Mouse (Mus musculus) midbrain, embryonic 14.5 days (tissue): Measurements from ENCODE around the gene Pabpn1. TPM values are rescaled to one million over a fixed set of nuclear protein-coding genes. Genes with fewer than 3 reads are reported as not detected.

Experiments
- ATAC-seq: fragments of 200-750 bp; cut with Nextera tagmentation; 2 replicates; pipeline ENCODE4 v1.8.0; 2017; ENCODE audit warnings: moderate number of reproducible peaks, moderate library complexity; ENCODE audit not compliant: low FRiP score, low TSS enrichment
- DNase-seq: peaks from one replicate; pipeline ENCODE4 v3.0.0-alpha.2; 2015
- H3K27ac ChIP-seq: fragments of 300-500 bp; sonication (generic); replicated peaks from 2 replicates; pipeline ENCODE4 v1.5.1; 2014; ENCODE audit warnings: mild to moderate bottlenecking, low read depth, low read length, moderate library complexity
- H3K27me3 ChIP-seq: fragments of 300-500 bp; sonication (generic); 2 replicates; pipeline ENCODE4 v1.6.1; 2014; ENCODE audit warnings: low read length, control low read depth, mixed read lengths; ENCODE audit not compliant: control insufficient read depth, insufficient read depth
- H3K36me3 ChIP-seq: fragments of 300-500 bp; sonication (generic); 2 replicates; pipeline ENCODE4 v1.6.1; 2014; ENCODE audit warnings: low read length, control low read depth; ENCODE audit not compliant: control insufficient read depth, insufficient read depth
- H3K4me1 ChIP-seq: fragments of 300-500 bp; sonication (generic); 2 replicates; pipeline ENCODE4 v1.6.1; 2014; ENCODE audit warnings: mild to moderate bottlenecking, antibody characterized with exemption, low read length, control low read depth; ENCODE audit not compliant: control insufficient read depth, insufficient read depth
- H3K4me2 ChIP-seq: fragments of 300-500 bp; sonication (generic); 2 replicates; pipeline ENCODE4 v1.6.1; 2014; ENCODE audit warnings: mild to moderate bottlenecking, low read length, moderate library complexity
- H3K4me3 ChIP-seq: fragments of 300-500 bp; sonication (generic); replicated peaks from 2 replicates; pipeline ENCODE4 v1.5.1; 2014; ENCODE audit warnings: low read depth, low read length
- H3K9ac ChIP-seq: fragments of 300-500 bp; sonication (generic); replicated peaks from 2 replicates; pipeline ENCODE4 v1.6.1; 2014; ENCODE audit warnings: mild to moderate bottlenecking, low read length, moderate library complexity
- H3K9me3 ChIP-seq: fragments of 300-500 bp; sonication (generic); 2 replicates; pipeline ENCODE4 v1.6.1; 2016; ENCODE audit warnings: low read length, control low read depth, mixed read lengths; ENCODE audit not compliant: control insufficient read depth
- WGBS: fragments of 180-500 bp; shearing (Covaris S2); extraction: QIAGEN DNeasy Blood & Tissue Kit; methylation state at CpG from one replicate; pipeline ENCODE4 v1.1.7; 2014; 5-methylcytosine and 5-hydroxymethylcytosine counted together
- polyA plus RNA-seq: library from polyadenylated mRNA; unstranded; fragments of >200 nt; fragmentation: Nextera tagmentation; extraction: Ambion mirVana; gene quantifications from 2 replicates; pipeline ENCODE4 v1.2.1, GENCODE M21; 2014

Gene Pabpn1
- polyA plus RNA-seq, 1 experiment from 2014 or later: 171 TPM

DNA sequence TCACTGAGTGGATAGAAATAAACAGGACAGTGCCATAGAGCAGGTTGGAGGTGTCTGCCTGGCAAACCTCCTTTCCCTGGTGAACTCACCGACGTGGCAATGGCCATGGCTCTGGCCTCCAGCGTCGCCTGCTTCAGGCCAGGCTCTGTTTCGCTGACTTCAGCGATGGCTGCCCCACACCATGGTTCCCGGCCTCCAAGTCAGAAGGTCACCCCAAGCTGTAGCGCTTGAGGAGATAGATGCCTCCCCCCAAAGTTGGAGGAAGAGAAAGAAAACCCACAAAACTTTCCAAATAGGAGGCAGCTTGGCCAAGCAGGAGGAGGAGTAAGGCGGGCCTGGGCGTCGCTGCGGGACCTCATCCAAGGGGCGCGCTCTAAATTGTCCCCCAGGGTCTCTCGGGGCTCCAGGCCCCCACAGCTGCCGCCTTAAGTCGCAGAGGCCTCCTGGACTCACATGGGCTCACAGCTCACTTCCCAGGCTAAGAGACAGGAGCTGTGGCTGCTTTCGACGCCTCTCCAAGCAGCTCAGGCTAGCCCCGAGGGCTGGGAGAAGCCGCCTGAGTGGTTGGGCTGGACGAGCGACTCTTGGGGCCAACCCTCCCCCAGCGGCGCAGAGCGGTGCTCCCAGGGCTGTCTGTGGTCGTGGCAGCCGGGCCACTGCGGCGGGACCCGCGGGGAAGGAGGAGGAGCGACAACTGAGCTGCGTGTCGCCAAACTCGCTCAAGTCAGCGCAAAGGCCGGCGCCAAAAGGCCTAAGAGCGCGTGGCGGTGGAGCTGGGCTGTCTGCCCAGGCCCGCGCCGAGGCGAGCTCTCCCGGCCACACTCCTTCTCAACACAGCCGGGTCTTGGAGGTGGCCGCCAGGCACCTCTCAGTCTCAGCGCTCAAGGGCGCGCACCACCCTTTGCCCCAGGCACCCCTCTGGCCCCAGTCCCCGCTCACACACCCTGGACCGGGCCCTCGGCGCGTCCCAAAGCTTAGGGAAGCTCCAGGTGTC, 33.3 kb downstream of the Pabpn1 start, which contains the start of gene Efs:
TSS of gene Efs (minus strand) at position 778 of the 994 bp plus-strand sequence.
- Histone ChIP-seq H3K36me3 (peaks cover 4% of the 10 kb centered on the region; the same call in 1 of the 2 replicates), H3K4me3 (peak within 1 kb of the TSS; percentile 51), H3K27me3 (no peaks in the 10 kb centered on the region), H3K9me3 (peaks cover 10% of the 10 kb centered on the region), H3K9ac (peak within 1 kb of the TSS; percentile 73), H3K4me2 (peak within 1 kb of the TSS; percentile 96), H3K4me1 (peaks cover 26% of the 10 kb centered on the region), H3K27ac (peak within 1 kb of the TSS; percentile 94)
- WGBS: 2% methylated on average over 55 of the region's 57 CpGs
- peak; percentile 55 for ATAC-seq
- DNase-seq: peak; percentile 79

DNA sequence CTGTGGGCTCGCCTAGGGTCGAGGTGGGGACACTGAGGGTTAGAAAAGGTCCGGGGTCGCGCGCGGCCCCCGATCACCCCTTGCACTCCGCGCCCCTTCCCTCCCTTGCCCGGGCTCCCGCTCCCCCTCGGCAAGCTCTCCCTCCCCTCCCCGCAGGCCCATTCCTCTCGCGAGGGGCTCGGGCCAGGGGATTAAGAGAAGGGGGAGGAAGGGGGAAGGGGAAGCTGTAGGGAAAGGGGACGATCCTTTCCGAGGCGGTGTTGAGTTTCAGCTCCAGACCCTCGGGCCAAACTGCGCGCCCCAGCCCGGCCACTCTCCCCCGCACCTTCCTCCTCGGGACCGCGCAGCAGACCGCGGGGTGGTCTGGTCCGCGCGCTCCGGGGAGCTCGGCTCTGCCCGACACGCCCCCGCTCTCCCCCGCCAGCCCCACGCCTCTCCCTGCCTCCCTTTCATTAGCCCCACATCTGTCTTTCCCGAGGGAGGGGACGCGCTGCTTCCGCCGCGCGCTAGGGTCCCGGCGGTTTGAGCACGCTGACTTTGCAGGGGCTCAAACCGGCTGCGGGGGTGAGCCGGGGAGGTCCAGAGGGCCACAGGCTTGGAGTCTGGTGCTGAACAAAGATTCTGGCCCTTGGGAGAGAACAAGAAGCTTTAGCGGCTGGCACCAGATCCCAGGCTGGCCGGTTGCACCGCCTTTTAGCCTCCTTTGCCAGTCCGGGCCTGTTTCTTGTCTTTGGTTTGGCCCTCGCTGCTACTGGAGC, 34.3 kb downstream of the Pabpn1 start:
- Histone ChIP-seq H3K36me3 (no peaks in the 10 kb centered on the region), H3K4me3 (peak overlapping the region; percentile 51), H3K27me3 (no peaks in the 10 kb centered on the region), H3K9ac (peak overlapping the region; percentile 73), H3K4me2 (peak overlapping the region; percentile 96), H3K4me1 (peaks cover 28% of the 10 kb centered on the region), H3K27ac (peak overlapping the region; percentile 94), H3K9me3 (peaks cover 3% of the 10 kb centered on the region; the same call in 1 of the 2 replicates)
- DNase-seq (peak; percentile 83), ATAC-seq (peak; percentile 74)
- 0% methylated on average over 54 of the region's 58 CpGs for WGBS

DNA sequence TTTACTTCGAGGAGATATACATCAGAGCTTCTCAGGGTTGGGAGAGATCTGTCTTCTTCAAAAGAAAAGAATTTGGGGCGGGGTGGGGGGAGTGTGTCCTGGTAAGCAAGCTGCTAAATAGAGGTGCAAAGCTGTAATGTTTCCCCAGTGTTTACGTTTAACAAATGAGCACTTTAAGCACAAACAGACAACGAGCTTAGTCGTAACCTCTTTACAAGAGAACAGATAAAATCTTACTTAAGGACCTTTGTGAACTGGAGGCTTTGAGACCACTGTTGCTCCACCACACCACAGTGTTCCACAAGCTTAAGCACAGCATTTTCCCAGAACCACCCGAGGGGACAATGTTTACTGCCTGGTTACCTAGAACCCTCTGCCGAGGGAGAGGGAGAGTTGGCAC, 35.0 kb downstream of the Pabpn1 start:
- H3K9ac ChIP-seq: peak overlapping the region; percentile 73; the same call in 1 of the 2 replicates
- no peaks in the 10 kb centered on the region for H3K36me3 ChIP-seq
- H3K4me3 ChIP-seq: no peak overlapping the region
- H3K9me3 ChIP-seq: no peaks in the 10 kb centered on the region
- WGBS: 13% methylated on average over 7 of the region's 7 CpGs
- peak overlapping the region; percentile 96 for H3K4me2 ChIP-seq
- no peak for ATAC-seq
- peaks cover 28% of the 10 kb centered on the region for H3K4me1 ChIP-seq
- DNase-seq: no peak
- H3K27me3 ChIP-seq: no peaks in the 10 kb centered on the region
- peak overlapping the region; percentile 94 for H3K27ac ChIP-seq

DNA sequence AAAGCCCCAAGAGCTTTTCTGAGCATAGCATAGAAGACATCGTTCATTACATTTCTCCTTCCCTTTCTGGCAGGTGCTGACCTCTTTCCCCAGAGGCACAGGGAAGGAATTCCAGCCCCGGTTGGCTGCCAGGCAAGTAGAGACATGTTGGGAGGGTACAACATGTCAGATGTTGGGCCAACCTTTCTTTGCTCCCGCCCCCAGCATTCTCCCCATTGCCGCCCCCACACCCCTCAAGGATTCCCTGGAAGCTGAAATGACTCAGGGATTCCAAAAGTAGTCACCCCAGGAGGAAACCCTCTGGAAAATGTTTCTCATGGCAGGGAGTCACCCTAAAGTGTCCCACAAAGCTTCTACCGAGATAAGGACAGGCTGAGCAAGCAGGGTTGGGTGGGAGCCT, 37.5 kb downstream of the Pabpn1 start:
- Histone ChIP-seq H3K36me3 (no peaks in the 10 kb centered on the region), H3K27ac (no peak overlapping the region), H3K27me3 (no peaks in the 10 kb centered on the region), H3K9ac (no peak overlapping the region), H3K4me1 (peaks cover 25% of the 10 kb centered on the region), H3K4me3 (no peak overlapping the region), H3K4me2 (no peak overlapping the region), H3K9me3 (no peaks in the 10 kb centered on the region)
- ATAC-seq: no peak
- WGBS: 85% methylated on average over 5 of the region's 5 CpGs
- DNase-seq: no peak

DNA sequence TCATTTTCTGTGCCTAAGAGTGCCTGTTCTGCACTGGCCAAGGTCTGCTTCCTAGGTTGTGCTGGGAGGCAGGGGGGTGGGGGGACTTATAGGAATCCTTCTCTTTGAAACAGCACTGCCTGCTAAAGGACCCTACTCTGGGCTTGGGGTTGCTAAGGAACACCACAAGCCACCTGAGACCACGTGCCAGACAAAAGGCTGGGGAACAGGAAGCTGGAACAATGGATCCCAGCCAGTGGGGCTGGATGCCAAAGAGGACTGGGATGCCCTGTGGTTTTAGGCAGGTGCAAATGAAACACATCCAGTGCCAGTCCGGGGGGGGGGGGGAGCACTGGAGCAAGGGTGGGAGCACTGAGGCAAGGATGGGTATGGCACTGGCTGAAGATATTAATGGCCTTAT, 38.1 kb downstream of the Pabpn1 start:
- Histone ChIP-seq H3K36me3 (no peaks in the 10 kb centered on the region), H3K4me3 (no peak overlapping the region), H3K27me3 (no peaks in the 10 kb centered on the region), H3K27ac (no peak overlapping the region), H3K4me2 (no peak overlapping the region), H3K4me1 (peaks cover 19% of the 10 kb centered on the region), H3K9ac (no peak overlapping the region), H3K9me3 (no peaks in the 10 kb centered on the region)
- ATAC-seq (no peak), DNase-seq (peak; percentile 35)
- 27% methylated on average over 2 of the region's 2 CpGs for WGBS

DNA sequence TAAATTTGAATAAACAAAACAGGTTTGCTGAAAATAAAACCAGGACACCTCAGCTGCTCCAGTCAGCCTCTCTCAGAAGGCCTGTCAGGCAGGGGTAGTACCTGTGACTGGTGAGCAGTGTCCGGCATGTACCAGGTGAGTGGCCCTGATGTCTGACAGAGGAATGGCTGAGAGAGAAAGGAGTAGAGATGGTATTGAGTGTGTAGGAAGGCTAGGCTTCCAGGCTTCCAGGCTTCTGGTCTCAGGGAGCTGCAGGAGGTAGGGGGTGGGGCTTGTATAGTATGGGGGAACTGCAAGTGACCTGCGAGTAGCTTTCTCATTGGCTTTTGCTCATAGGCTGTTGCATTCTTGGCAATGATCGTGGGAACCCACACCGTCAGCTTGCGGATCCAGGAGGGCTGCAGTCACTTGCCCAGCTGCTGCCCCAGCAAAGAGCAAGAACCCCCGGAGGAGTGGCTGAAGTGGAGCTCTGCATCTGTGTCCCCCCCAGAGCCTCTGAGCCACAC, 40.4 kb downstream of the Pabpn1 start, which contains the start of gene Il25:
TSS of gene Il25 (plus strand) at position 51 of the 506 bp plus-strand sequence.
- DNase-seq: peak; percentile 32
- no peak within 1 kb of the TSS for H3K27ac ChIP-seq
- no peak within 1 kb of the TSS for H3K4me3 ChIP-seq
- 29% methylated on average over 6 of the region's 6 CpGs for WGBS
- no peak for ATAC-seq
- no peaks in the 10 kb centered on the region for H3K27me3 ChIP-seq
- H3K4me2 ChIP-seq: no peak within 1 kb of the TSS
- H3K9me3 ChIP-seq: no peaks in the 10 kb centered on the region
- peaks cover 17% of the 10 kb centered on the region for H3K4me1 ChIP-seq
- H3K9ac ChIP-seq: no peak within 1 kb of the TSS
- H3K36me3 ChIP-seq: no peaks in the 10 kb centered on the region

DNA sequence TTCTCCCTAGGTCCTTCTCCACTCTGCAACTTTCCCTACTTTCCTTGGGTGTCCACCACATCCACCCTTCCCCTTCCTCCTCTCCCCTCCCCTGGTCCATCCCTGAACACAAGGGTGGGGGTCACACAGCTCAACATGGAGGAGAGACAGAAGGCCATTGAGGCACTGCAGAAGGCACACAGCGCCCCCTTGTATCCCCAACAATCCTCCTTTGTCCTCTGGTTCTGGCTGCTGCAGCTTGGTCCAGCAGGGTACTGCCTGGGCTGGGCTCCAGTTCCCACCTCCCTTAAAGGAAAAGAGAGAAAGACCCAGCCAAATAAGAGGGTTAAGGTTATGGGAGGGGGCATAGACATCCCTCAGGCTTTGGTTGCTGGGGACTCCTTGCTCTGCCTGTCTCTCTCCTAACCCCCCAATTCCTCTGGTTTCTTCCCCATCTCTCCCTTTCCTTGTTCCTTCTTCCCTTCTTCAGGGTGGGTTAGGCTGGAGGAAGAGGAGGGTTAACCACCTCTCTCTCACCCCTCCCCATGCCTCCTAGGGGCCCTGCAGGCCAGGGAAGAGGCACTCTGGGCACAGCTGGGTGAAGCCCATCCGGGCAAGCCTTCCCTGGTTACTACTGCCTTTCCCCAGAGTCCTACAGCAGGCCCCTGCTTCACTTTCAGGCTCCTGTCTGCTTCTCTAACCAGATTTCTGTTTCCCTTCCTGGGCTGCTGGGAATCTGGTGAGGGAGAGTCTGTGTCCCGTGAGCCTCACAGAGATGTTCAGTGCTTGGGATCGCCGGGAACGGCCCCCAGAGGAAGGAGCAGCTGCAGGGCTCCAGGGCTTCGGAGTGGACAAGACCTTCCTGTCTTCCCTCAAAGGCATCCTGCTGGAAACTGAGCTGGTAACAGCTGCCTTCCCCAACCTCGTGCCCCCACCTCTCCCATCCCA, 43.9 kb downstream of the Pabpn1 start, which contains the start of gene Cmtm5:
TSS of gene Cmtm5 (plus strand) at position 358 of the 927 bp plus-strand sequence.
- Histone ChIP-seq H3K27me3 (no peaks in the 10 kb centered on the region), H3K9me3 (no peaks in the 10 kb centered on the region), H3K4me2 (no peak within 1 kb of the TSS), H3K9ac (no peak within 1 kb of the TSS), H3K27ac (0 out of 2 replicates have a peak within 1 kb of the TSS, but pooled peaks have one; percentile 27), H3K36me3 (no peaks in the 10 kb centered on the region), H3K4me3 (no peak within 1 kb of the TSS), H3K4me1 (peaks cover 11% of the 10 kb centered on the region)
- WGBS: 35% methylated on average over 8 of the region's 8 CpGs
- DNase-seq (peak; percentile 48), ATAC-seq (no peak)
